Mouse (Mus musculus) adrenal gland, postnatal 10 days (tissue): ENCODE results near the gene Tmem131. TPM values are rescaled to one million over a fixed set of nuclear protein-coding genes. Genes with fewer than 3 reads are reported as not detected.

Source experiments
- DNase-seq: peaks from one replicate; pipeline ENCODE4 v3.0.0; 2021; ENCODE audit warnings: mixed read lengths
- total RNA-seq, 2 experiments: library from RNA; stranded (reverse); gene quantifications; 2 replicates each; pipeline ENCODE4 v1.2.3; 2021

Tmem131 gene
- total RNA-seq, 2 experiments from 2014 or later, result 39.3 to 48.0 TPM

DNA sequence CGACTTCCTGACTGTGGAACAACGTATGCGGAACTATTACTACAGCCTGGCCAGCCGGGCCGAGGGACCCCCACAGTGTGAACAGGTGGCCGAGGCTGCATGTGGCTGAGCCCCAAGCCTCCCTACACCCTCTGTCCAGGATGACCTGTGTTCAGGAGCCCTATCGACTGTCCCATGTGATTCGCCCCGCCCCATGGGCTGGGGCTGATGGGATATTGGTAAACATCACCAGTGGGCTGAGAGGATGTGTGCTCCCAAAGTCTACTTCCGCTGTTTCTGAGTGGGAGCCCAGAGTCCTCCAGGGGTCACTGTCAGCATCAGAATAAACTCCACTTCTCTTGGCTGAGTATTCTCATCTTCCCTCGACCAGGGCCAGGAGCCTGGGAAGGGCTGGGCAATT is 161.0 kb downstream of the Tmem131 start:
- DNase-seq, result no peak

DNA sequence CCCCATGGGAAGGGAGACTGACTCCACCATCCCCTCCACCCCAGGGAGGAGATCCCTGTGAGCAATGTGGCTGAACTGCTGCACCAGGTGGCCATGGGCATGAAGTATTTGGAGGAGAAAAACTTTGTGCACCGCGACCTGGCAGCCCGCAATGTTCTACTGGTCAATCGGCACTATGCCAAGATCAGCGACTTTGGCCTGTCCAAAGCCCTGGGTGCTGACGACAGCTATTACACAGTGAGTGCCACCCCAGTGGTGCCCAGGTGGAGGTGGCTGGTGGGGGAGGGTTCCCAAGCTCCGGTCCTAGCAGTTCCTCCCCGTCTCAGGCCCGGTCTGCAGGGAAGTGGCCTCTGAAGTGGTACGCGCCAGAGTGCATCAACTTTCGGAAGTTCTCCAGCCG is 162.7 kb downstream of the Tmem131 start:
- DNase-seq, result no peak

DNA sequence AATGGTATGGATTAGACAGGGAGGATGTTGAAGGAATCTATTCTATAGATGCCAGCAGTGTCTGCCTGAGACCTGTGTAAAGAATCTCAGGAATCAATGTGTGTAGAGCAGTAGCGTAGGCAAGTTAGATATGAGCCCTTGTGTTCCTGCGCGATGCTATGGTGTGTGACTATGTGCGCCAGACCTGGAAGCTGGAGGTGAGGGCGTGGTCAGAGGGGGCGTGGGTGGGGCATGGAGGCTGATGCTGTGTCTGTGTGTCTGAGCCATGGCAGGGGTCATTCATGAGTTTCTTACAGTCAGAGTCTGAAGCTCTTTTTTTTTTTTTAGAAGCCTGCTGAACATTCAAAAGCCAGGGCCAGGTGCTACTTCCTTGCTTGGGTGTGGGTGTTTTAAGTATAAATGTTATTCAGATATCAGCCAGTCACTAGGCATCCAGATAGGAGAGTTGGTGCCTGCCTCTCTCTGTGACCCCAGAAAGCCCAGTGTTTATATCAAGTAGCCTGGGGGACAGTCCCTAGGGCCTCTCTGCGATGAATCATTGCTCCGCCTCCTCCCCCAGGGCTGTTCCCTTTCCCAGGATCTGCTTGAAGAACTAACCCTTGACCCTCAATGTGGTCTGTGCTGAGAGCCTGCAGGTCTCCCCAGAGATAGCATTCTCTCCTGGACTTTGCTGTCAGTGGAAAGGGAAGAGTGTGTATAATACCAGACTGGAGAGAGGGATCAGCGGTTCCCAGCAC is 171.1 kb downstream of the Tmem131 start:
- DNase-seq, result no peak

DNA sequence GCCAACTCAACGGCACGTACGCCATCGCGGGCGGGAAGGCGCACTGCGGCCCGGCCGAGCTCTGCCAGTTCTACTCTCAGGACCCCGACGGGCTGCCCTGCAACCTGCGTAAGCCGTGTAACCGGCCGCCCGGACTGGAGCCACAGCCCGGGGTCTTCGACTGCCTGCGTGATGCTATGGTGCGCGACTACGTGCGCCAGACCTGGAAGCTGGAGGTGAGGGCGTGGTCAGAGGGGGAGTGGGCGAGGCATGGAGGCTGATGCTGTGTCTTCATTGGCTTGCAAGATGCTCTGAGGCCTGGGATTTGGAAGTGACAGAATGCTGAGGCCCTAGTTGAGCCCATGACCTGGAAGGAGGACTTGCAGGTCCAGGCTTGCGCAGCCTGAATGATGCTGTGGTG is 172.5 kb downstream of the Tmem131 start:
- DNase-seq, result no peak

DNA sequence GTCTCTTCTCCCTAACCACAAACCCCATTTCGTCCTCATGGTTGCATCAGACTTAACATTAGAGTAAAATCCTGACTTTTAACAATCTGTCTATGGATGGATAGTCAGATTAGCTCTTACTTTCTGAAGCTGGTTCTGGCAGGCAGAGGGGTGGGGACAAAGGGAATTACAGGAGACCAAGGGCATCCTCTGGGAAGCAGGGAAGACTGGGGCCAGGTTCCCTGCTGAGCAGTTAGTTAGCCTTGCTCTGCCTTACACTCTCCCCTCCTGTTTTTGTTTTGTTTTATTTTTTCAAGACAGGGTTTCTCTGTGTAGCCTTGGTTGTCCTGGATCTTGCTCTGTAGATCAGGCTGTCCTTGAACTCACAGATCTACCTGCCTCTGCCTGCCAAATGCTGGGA is 173.5 kb downstream of the Tmem131 start:
- DNase-seq, result no peak

DNA sequence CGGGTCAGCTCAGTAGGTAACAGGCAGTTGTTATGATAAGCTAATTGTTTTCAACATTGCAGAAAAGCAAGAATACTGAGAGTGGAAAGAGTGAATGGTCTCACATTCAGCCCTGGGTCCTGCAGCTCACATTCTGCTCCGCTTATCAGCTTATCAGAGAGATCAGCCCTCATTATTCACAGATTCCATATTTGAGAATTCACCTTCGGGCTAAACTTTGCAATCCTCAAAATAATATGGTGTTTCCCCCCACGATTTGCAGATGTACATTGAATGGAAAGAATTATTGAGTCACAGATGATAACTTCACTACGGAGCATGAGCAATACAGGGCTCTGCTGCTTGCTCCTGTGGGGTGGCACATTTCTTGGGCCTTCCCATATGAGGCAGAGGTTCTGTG is 174.7 kb downstream of the Tmem131 start:
- DNase-seq, result no peak

DNA sequence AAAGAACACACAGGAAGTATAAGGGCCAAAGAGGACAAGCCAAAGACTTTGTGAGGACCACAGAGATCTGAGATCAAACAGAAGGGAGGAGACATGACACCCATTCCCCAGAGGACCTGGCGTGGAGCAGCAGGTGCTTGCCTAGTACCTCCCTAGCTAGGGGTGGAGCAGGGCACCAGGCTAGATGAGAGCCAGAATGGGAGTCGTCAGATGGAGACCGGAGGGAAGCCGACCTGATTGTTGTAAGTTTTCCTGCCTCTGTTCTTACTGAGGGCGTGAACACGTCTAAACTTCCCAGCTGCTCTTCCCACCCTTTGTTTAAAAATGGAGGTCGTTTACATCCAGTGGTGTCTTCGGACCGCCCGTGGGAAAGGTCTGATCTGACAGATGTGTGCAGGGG is 176.1 kb downstream of the Tmem131 start:
- DNase-seq, result no peak

DNA sequence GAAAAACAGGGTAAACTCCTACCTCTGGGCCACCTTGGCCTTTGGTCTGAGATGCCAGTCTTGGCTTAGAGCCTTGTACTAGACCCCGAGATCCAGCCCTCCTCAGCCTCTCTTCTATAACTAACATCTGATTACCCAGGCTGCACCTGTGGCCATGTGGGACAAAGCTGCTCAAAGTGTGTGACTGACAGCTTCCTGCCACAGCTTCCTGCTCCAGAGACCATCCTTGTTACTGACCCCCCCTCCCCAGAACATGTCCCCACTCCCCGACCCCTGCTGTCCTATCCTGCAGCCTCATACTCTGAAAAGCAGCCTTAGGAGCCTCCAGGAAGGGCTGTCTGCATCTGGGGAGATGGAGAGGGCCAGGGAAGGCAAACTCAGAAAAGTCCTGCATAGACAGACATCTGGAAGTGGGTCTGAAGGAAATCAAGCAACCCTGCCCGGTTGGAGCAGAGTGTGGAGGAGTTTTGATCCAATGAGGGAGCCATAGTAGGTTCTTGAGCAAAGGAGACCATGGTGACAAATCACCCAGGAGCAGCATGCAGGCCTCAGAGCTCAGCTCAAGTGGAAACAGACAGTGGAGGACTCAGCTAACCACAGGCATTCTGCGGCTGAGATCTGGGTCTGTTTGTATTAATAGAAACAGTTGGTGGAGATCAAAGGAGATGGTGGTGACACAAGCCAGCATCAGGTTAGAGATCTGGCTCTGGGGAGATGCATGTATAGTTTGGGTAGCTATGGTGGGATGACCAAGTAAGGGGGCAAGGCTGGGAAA is 176.8 kb downstream of the Tmem131 start:
- DNase-seq, result no peak

DNA sequence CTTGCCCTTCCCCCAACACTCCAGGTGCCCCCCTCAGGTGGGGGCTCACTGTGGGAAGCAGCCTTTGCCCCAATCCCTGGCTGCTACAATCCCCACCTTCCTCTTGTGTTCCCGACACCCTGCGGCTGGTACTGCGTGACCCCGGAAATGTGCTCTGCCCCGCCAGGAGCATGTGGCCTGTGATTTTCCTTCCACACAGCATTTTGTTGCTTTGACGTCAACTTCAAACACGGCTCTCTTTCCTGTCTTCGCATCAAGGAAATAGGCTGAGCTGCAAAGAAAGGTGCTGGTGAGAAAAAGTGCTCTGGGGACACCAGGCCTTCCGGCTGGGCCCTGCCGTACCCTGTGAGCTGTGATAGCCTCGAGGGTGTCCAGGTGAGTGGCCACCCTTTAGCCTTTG is 181.9 kb downstream of the Tmem131 start, which contains the start of gene Zap70:
TSS of gene Zap70 (plus strand) at position 231 of the 400 bp plus-strand sequence.
- no peak for DNase-seq

DNA sequence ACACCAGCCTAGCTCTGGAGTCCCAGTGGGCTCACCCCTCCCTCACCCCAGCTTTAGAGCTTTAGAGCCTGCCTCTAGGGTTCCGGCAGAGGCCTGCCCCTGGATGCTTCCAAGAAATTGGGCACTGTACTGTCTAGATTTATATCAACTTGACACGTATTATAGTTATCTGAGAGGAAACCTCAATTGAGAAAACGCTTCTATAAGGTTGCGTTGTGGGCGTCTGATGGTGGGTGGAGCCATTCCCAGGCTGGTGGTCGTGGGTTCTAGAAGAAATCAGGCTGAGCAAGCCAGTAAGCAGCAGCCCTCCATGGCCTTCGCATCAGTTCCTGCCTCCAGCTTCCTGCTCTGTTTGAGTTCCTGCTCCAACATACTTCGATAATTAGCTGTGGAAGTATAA is 182.4 kb downstream of the Tmem131 start:
- no peak for DNase-seq

DNA sequence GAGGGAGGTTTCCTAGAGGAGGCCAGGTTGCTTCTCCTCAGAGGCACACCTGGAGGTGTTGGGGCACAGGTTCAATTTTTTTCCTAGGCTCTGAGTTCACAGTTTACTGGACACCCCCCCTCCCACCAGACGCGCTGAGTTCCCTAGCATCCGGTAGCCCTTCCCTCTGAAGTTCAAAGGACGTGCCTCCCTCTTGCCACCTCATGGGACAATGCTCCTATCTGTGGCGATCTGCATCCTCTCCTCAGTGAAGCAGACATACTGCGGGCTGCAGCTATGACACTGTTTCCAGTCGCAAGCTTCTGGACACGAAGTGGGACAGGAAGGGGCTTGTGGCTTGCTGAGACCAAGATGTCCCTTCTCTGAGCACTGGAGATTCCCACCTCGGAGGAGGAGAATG is 183.1 kb downstream of the Tmem131 start:
- DNase-seq, result no peak

DNA sequence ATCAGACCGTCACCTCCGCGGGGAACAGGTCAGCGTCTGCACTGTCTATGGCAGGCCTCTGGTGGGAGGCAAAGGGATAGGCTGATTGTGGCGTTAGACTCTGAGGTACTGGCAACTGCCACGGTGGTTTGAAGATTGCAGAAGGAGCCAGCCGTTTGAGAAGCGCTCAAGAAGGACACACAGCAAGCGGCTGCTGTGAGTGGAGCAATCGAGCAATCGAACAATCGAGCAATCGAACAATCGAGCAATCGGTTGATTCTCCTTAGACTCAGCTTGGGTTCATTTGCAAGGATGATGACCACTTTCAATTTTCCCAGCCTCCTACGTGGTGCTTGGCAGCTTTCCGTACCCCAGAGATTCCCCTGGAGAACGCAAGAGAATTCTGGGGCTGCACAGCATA is 184.4 kb downstream of the Tmem131 start:
- DNase-seq, result no peak

DNA sequence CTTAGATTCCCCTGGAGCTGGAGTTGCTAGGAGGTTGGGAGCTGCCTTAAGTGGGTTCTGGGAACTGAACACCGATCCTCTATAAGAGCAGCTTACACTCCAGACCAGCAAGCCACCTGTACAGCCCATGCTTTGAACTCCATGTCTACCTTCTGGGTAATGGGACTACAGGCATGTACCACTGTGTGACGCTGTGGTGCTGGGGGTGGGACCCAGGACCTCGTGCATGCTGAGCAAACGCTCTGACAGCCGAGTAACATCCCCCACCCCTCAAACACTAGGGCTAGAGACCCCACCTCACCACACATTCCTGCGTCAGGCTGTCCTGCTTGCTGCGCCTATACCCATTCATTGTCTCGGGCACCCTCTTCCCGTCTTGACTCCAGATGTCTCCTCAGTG is 184.9 kb downstream of the Tmem131 start:
- DNase-seq, result no peak

DNA sequence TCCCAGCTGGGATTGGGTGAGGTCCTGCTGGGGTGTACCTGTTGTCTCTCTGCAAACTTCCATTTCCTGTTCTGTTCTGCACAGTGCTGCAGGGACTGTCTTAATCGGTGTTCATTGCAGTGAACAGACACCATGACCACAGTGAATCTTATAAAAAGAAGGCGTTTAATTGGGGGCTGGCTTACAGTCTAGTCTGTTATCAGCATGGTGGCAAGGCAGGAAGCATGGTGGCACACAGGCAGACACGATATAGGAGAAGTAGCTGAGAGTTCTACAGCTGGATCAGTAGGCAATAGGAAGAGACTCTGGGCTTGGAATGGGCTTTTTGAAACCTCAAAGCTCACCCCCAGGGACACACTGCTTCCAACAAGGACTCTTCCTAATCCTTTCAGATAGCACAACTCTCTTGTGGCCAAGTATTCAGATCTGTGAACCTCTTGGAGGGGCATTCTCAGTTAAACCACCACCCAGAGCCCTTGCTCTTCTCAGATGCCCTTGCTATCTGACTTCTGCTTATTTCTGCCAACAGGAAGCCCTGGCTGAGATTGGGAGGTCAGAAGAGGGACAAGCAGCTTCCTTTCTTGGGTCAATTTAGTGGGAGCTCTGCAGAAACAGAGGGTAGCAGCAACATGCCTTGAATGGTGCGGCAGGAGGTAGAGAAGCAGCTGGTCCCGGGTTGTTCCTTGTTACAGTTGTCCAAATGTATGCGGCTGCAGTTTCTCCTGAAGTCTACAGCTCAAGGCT is 189.4 kb downstream of the Tmem131 start:
- DNase-seq, result no peak

DNA sequence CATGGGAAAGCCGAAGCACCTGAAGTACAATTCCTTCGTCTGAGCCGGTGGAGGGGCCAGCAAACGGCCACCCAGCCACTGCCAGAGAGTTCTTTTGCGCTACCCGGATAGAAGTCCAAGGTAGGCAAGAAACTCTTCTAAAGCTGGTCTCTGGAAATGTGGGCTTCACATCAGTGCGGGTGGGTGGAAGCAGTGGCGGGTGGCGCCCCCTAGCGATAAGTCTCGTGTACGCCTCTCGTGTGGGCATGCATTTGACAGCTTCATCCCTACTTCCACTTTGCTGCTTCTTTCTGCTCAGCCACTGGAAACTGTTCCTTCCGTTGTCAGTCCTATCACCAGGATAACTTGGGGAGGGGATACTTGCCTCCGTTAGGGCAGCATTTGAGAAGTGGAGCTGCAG is 197.0 kb downstream of the Tmem131 start:
- peak; percentile 59 for DNase-seq

DNA sequence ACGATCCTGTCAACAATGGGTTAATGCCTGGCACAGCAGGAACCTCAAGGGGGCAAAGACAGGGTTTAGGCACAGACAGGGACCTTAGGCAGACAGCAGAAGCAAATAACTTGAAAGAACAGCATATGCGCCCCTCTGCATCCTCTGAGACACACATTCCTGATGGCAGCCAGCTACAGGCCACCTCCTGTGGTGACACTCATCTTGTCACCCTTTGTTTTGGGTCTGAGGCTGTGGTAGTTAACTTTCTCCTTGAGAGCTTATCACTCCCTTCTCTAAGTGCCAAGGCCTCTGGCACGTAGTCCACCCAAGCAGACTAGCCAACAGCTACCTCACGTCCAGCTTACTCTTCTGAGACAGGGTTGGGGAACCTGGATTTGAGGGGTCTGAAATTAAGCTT is 197.8 kb downstream of the Tmem131 start:
- DNase-seq, result no peak

DNA sequence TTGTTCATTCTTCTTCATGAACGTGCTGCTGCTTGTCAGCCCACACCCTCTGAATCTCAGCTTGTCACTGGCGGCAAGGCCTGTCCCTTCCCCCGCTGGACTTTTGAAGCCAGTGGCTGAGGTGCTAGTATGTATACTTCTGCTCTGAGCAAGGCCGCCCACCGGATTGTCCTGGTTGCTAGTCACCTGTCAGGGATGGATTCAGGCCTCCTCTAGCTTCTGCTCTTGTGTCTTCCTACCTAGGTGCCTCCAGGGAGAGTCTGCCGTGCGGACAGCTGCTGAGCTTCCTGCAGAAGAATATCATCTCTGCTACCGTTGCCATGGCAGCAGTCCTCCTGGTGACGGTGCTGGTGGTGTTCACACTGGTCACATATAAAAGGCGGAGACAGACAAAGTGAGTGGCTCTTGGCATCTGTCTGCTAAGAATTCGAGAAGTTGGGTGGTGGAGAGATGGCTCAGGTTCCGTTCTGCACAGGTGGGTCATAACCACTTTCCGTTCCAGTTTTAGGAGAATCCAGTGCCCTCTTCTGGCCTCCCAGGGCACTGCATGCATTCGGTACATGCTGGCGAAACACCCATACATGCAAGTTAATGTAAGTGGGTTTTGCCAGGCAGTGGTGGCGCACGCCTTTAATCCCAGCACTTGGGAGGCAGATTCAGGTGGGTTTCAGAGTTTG is 199.1 kb downstream of the Tmem131 start:
- peak; percentile 82 for DNase-seq

DNA sequence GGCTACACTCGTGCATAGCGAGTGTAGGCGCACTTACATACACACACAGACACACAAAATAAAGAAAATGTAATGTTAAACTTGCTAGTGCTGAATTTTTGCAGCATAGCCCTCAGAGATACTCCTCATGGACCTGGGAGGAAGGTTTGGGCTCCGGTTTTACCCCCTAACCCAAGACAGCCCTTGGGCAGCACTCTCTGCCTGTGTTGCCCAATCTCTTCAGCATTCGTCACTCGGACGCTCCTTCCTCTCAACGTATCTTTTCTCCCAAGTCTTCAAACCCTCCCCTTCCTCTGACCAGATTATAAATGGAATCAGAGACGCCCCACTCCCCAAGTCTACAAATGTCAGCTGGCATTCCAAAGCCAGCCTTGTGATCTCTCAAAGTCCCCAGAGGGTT is 200.4 kb downstream of the Tmem131 start:
- DNase-seq, result no peak
